Mouse (Mus musculus): ENCODE results near the gene Phkg2.
A peak's percentile ranks its signal among the peaks of the same experiment; 100 is the strongest.

The Phkg2 gene

GRCm38 (mm10) chr7:127572895-127573471, at the start of gene Phkg2:
TSS of gene Phkg2 (plus strand) at chr7:127573340.
- DNase-seq (ENCODE audit: low read depth), result peak; percentile 96

GRCm38 (mm10) chr7:127541671-127542070, 31.5 kb upstream of the Phkg2 start:
- DNase-seq (ENCODE audit: low read depth), result no peak

- DNase-seq (ENCODE audit: low read depth), result no peak
Observed at GRCm38 (mm10) chr7:127549116-127549835, 23.9 kb upstream of the Phkg2 start.

- DNase-seq (ENCODE audit: low read depth), result no peak
Observed at GRCm38 (mm10) chr7:127551558-127551957, 21.6 kb upstream of the Phkg2 start.

GRCm38 (mm10) chr7:127560580-127560979, 12.6 kb upstream of the Phkg2 start:
- DNase-seq (ENCODE audit: low read depth), result no peak

GRCm38 (mm10) chr7:127561340-127561858, 11.7 kb upstream of the Phkg2 start, which contains the start of gene Tmem265:
TSS of gene Tmem265 (plus strand) at chr7:127561390.
- DNase-seq (ENCODE audit: low read depth), result no peak

GRCm38 (mm10) chr7:127564381-127565150, 8.6 kb upstream of the Phkg2 start:
- DNase-seq (ENCODE audit: low read depth), result no peak

GRCm38 (mm10) chr7:127573503-127574008, 416 bp downstream of the Phkg2 start:
- DNase-seq (ENCODE audit: low read depth), result no peak

GRCm38 (mm10) chr7:127574115-127574514, 975 bp downstream of the Phkg2 start:
- no peak for DNase-seq (ENCODE audit: low read depth)

GRCm38 (mm10) chr7:127583260-127583659, 10.1 kb downstream of the Phkg2 start:
- no peak for DNase-seq (ENCODE audit: low read depth)

GRCm38 (mm10) chr7:127585031-127585430, 11.9 kb downstream of the Phkg2 start:
- DNase-seq (ENCODE audit: low read depth), result no peak

- DNase-seq (ENCODE audit: low read depth), result no peak
Observed at GRCm38 (mm10) chr7:127586149-127586548, 13.0 kb downstream of the Phkg2 start.

GRCm38 (mm10) chr7:127587196-127587595, 14.1 kb downstream of the Phkg2 start:
- DNase-seq (ENCODE audit: low read depth), result no peak

- DNase-seq (ENCODE audit: low read depth), result peak; percentile 93
Observed at GRCm38 (mm10) chr7:127588011-127588871, 15.1 kb downstream of the Phkg2 start, which contains the start of the genes Ccdc189 and Rnf40. TSS of gene Ccdc189 (minus strand) at chr7:127588595. TSS of gene Rnf40 (plus strand) at chr7:127588767.

GRCm38 (mm10) chr7:127588901-127589300, 15.8 kb downstream of the Phkg2 start:
- no peak for DNase-seq (ENCODE audit: low read depth)

- no peak for DNase-seq (ENCODE audit: low read depth)
Observed at GRCm38 (mm10) chr7:127589637-127590036, 16.5 kb downstream of the Phkg2 start.

GRCm38 (mm10) chr7:127591108-127591507, 18.0 kb downstream of the Phkg2 start:
- no peak for DNase-seq (ENCODE audit: low read depth)

- no peak for DNase-seq (ENCODE audit: low read depth)
Observed at GRCm38 (mm10) chr7:127592575-127592974, 19.4 kb downstream of the Phkg2 start.

GRCm38 (mm10) chr7:127596747-127597146, 23.6 kb downstream of the Phkg2 start:
- DNase-seq (ENCODE audit: low read depth), result no peak

GRCm38 (mm10) chr7:127600612-127601011, 27.5 kb downstream of the Phkg2 start:
- no peak for DNase-seq (ENCODE audit: low read depth)

- no peak for DNase-seq (ENCODE audit: low read depth)
Observed at GRCm38 (mm10) chr7:127601735-127602134, 28.6 kb downstream of the Phkg2 start.

All from naive thymus-derived CD4-positive, alpha-beta T cell, adult 2 months (primary cell).